Mouse (Mus musculus): ENCODE data around the gene Fli1. TPM values are rescaled to one million over a fixed set of nuclear protein-coding genes. Genes with fewer than 3 reads are reported as not detected.
A peak's percentile ranks its signal among the peaks of the same experiment; 100 is the strongest.

Fli1 gene
- polyA plus RNA-seq, 1 experiment from 2014 or later = 27.3 TPM

DNA sequence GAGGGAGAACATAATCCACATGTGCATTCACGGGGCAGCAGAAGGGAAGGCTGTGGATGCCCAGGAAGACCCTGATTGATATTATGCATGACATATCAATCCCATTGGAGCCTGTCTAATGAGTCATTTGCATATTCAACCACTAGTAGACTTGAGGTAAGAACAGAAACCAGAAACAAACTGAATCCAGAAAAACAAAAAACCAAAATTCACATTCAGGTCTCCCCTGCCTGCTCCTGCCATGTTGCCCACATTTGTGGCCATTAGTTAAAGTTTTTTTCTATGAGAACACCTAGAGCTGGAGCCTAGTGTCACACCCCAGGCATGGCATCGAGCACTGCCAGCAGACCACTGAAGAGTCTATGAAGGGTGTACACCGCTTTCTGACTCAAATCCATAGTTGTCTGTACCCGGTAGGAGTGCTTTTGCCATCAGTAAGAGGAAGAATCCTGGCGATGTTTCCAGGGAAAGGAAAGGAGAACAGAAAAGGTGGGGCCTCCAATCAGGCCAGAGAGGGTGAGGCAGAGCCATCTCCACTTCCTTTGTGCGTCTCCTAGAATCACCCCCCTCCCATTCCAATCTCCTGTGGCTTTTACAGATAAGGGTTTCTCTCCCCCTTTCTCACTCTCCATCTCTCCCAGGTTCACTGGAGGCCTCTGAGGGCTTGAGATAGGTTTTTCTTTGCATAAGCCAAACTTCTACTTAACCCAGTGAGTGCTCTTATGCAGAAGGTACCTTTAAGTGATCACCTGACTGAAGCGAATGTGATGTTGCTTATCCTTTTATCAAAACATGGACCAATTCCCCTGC lies 32.0 kb downstream of the Fli1 start:
- peaks cover 19% of the 10 kb centered on the region for H3K4me1 ChIP-seq (ENCODE audit: control insufficient read depth, insufficient read depth, low read length)
- H3K27ac ChIP-seq (ENCODE audit: low read depth, low read length) = no peak overlapping the region
- no peak overlapping the region for H3K4me3 ChIP-seq (ENCODE audit: low read length)
- 86% methylated on average over 7 of the region's 7 CpGs for WGBS
- H3K4me2 ChIP-seq (replicated peaks; ENCODE audit: low read depth, low read length) = no peak overlapping the region
- no peaks in the 10 kb centered on the region for H3K27me3 ChIP-seq (ENCODE audit: control insufficient read depth, insufficient read depth, low read length)
- H3K9ac ChIP-seq (ENCODE audit: low read depth, low read length) = no peak overlapping the region
- no peaks in the 10 kb centered on the region for H3K9me3 ChIP-seq (ENCODE audit: control insufficient read depth, low read length)
- no peak for ATAC-seq (ENCODE audit: low FRiP score, low TSS enrichment)
- no peaks in the 10 kb centered on the region for H3K36me3 ChIP-seq (ENCODE audit: control insufficient read depth, insufficient read depth, low read length)

- H3K4me2 ChIP-seq (replicated peaks; ENCODE audit: low read depth, low read length) = no peak overlapping the region
- no peak overlapping the region for H3K4me3 ChIP-seq (ENCODE audit: low read length)
- H3K27ac ChIP-seq (ENCODE audit: low read depth, low read length) = no peak overlapping the region
- 66% methylated on average over 7 of the region's 7 CpGs for WGBS
- H3K36me3 ChIP-seq (ENCODE audit: control insufficient read depth, insufficient read depth, low read length) = no peaks in the 10 kb centered on the region
- peaks cover 27% of the 10 kb centered on the region for H3K4me1 ChIP-seq (ENCODE audit: control insufficient read depth, insufficient read depth, low read length)
- no peaks in the 10 kb centered on the region for H3K9me3 ChIP-seq (ENCODE audit: control insufficient read depth, low read length)
- no peak for ATAC-seq (ENCODE audit: low FRiP score, low TSS enrichment)
- no peak overlapping the region for H3K9ac ChIP-seq (ENCODE audit: low read depth, low read length)
- no peaks in the 10 kb centered on the region for H3K27me3 ChIP-seq (ENCODE audit: control insufficient read depth, insufficient read depth, low read length)
These were observed 32.9 kb downstream of the Fli1 start for GRCm38 (mm10) chr9:32509706-32510156.

DNA sequence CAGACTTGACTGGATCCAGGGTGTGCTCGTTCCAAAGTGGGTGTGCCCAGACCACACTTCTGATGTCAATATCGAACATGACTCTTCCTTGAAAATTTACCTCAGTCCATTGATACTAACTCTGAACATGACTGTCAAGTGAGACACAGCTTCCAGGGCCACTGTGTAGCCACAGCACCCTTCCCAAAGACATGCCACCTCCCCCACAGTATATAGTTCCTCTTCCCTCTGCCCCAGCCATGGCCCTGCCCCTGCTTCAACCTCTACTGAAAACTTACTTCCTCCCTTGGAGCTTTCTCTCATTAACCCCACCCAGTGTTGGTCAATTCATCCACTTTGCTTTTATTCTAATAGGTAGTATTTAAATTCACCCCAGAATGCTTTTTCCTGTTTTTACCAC lies 34.0 kb downstream of the Fli1 start:
- WGBS = 77% methylated on average over 2 of the region's 2 CpGs
- no peak overlapping the region for H3K27ac ChIP-seq (ENCODE audit: low read depth, low read length)

GRCm38 (mm10) chr9:32508118-32508517 lies 34.5 kb downstream of the Fli1 start:
- no peaks in the 10 kb centered on the region for H3K27me3 ChIP-seq (ENCODE audit: control insufficient read depth, insufficient read depth, low read length)
- peak overlapping the region; percentile 59; the same call in 1 of the 2 replicates for H3K27ac ChIP-seq (ENCODE audit: low read depth, low read length)
- no peak for ATAC-seq (ENCODE audit: low FRiP score, low TSS enrichment)
- H3K4me3 ChIP-seq (ENCODE audit: low read length) = no peak overlapping the region
- H3K9ac ChIP-seq (ENCODE audit: low read depth, low read length) = no peak overlapping the region
- no peak overlapping the region for H3K4me2 ChIP-seq (replicated peaks; ENCODE audit: low read depth, low read length)
- 66% methylated on average over 8 of the region's 8 CpGs for WGBS
- H3K9me3 ChIP-seq (ENCODE audit: control insufficient read depth, low read length) = no peaks in the 10 kb centered on the region
- no peaks in the 10 kb centered on the region for H3K36me3 ChIP-seq (ENCODE audit: control insufficient read depth, insufficient read depth, low read length)
- H3K4me1 ChIP-seq (ENCODE audit: control insufficient read depth, insufficient read depth, low read length) = peaks cover 33% of the 10 kb centered on the region

More for the DNA sequence above, 34.0 kb downstream of the Fli1 start:
- no peak overlapping the region for H3K4me2 ChIP-seq (replicated peaks; ENCODE audit: low read depth, low read length)
- H3K27me3 ChIP-seq (ENCODE audit: control insufficient read depth, insufficient read depth, low read length) = no peaks in the 10 kb centered on the region
- no peaks in the 10 kb centered on the region for H3K9me3 ChIP-seq (ENCODE audit: control insufficient read depth, low read length)
- H3K36me3 ChIP-seq (ENCODE audit: control insufficient read depth, insufficient read depth, low read length) = no peaks in the 10 kb centered on the region
- no peak overlapping the region for H3K9ac ChIP-seq (ENCODE audit: low read depth, low read length)
- ATAC-seq (ENCODE audit: low FRiP score, low TSS enrichment) = no peak
- peaks cover 32% of the 10 kb centered on the region for H3K4me1 ChIP-seq (ENCODE audit: control insufficient read depth, insufficient read depth, low read length)
- H3K4me3 ChIP-seq (ENCODE audit: low read length) = no peak overlapping the region

DNA sequence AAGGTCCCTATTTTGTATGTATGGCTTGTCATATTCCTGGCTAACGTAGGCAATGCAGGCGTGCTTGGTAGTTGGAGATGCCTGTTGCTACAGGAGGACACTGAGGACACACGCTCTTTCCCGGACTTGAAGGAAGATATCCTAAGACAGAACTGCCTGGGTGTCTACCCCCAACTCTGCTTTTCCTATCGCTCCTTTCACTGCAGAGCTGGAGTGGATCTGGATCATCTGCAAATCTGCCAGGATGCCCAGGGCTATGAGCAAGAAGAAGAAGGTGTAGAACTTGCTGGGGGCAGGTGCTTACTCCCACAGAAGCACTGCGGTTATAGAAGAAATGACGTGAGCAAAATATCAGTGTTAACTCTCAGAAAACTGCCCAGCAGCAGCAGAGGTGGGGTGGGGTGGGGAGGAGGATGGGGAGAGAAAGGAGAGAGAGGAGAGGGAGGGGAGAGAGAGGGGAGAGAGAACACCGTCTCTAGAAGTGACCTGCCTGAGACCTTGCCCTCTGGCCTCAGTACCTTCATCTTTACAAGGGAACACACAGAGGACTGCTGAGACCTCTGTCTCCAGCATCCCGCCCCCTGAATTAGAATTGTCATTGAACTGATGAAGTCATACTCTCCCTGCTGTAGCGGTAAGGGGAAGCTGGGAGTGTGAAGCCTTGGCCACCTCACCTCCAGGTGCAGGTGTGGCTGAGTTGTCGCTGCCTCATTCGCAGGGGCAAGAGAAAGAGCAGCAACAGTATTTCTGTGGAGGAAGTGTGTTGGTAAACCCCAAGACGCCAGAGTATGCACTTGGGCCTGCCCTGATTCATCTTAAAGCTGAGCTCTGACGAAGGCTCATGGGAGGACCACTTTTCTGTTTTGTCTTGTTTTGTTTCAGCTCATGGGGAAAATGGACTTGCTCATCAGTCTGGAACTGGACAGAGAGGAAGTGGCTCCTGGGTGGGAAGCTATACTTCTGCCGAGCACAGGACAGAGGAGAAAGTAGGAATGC lies 35.5 kb downstream of the Fli1 start:
- H3K9ac ChIP-seq (ENCODE audit: low read depth, low read length) = no peak overlapping the region
- ATAC-seq (ENCODE audit: low FRiP score, low TSS enrichment) = no peak
- H3K4me1 ChIP-seq (ENCODE audit: control insufficient read depth, insufficient read depth, low read length) = peaks cover 33% of the 10 kb centered on the region
- H3K9me3 ChIP-seq (ENCODE audit: control insufficient read depth, low read length) = no peaks in the 10 kb centered on the region
- H3K4me3 ChIP-seq (ENCODE audit: low read length) = no peak overlapping the region
- H3K27ac ChIP-seq (ENCODE audit: low read depth, low read length) = peak overlapping the region; percentile 69; the same call in 1 of the 2 replicates
- WGBS = 60% methylated on average over 15 of the region's 15 CpGs
- H3K4me2 ChIP-seq (replicated peaks; ENCODE audit: low read depth, low read length) = no peak overlapping the region
- H3K27me3 ChIP-seq (ENCODE audit: control insufficient read depth, insufficient read depth, low read length) = no peaks in the 10 kb centered on the region
- no peaks in the 10 kb centered on the region for H3K36me3 ChIP-seq (ENCODE audit: control insufficient read depth, insufficient read depth, low read length)

- Histone ChIP-seq H3K27me3 (ENCODE audit: control insufficient read depth, insufficient read depth, low read length) (no peaks in the 10 kb centered on the region), H3K4me1 (ENCODE audit: control insufficient read depth, insufficient read depth, low read length) (peaks cover 33% of the 10 kb centered on the region), H3K27ac (ENCODE audit: low read depth, low read length) (peak overlapping the region; percentile 74), H3K4me3 (ENCODE audit: low read length) (no peak overlapping the region), H3K36me3 (ENCODE audit: control insufficient read depth, insufficient read depth, low read length) (no peaks in the 10 kb centered on the region), H3K9me3 (ENCODE audit: control insufficient read depth, low read length) (no peaks in the 10 kb centered on the region), H3K9ac (ENCODE audit: low read depth, low read length) (no peak overlapping the region), H3K4me2 (replicated peaks; ENCODE audit: low read depth, low read length) (no peak overlapping the region)
- 27% methylated on average over 8 of the region's 8 CpGs for WGBS
- ATAC-seq (ENCODE audit: low FRiP score, low TSS enrichment) = peak; percentile 57
These were observed 36.5 kb downstream of the Fli1 start for GRCm38 (mm10) chr9:32506161-32506560.

- WGBS = 82% methylated on average over 7 of the region's 7 CpGs
- no peak for ATAC-seq (ENCODE audit: low FRiP score, low TSS enrichment)
- Histone ChIP-seq H3K4me3 (ENCODE audit: low read length) (no peak overlapping the region), H3K27me3 (ENCODE audit: control insufficient read depth, insufficient read depth, low read length) (no peaks in the 10 kb centered on the region), H3K27ac (ENCODE audit: low read depth, low read length) (peak overlapping the region; percentile 74; the same call in 1 of the 2 replicates), H3K4me2 (replicated peaks; ENCODE audit: low read depth, low read length) (no peak overlapping the region), H3K9me3 (ENCODE audit: control insufficient read depth, low read length) (no peaks in the 10 kb centered on the region), H3K9ac (ENCODE audit: low read depth, low read length) (0 out of 2 replicates have a peak overlapping the region, but pooled peaks have one; percentile 2), H3K36me3 (ENCODE audit: control insufficient read depth, insufficient read depth, low read length) (no peaks in the 10 kb centered on the region), H3K4me1 (ENCODE audit: control insufficient read depth, insufficient read depth, low read length) (peaks cover 33% of the 10 kb centered on the region)
These were observed 37.1 kb downstream of the Fli1 start for GRCm38 (mm10) chr9:32505460-32506075.

GRCm38 (mm10) chr9:32503995-32504451 lies 38.6 kb downstream of the Fli1 start:
- Histone ChIP-seq H3K9ac (ENCODE audit: low read depth, low read length) (0 out of 2 replicates have a peak overlapping the region, but pooled peaks have one; percentile 12), H3K27me3 (ENCODE audit: control insufficient read depth, insufficient read depth, low read length) (no peaks in the 10 kb centered on the region), H3K36me3 (ENCODE audit: control insufficient read depth, insufficient read depth, low read length) (no peaks in the 10 kb centered on the region), H3K27ac (ENCODE audit: low read depth, low read length) (peak overlapping the region; percentile 30; the same call in 1 of the 2 replicates), H3K4me3 (ENCODE audit: low read length) (no peak overlapping the region), H3K4me1 (ENCODE audit: control insufficient read depth, insufficient read depth, low read length) (peaks cover 40% of the 10 kb centered on the region), H3K4me2 (replicated peaks; ENCODE audit: low read depth, low read length) (no peak overlapping the region), H3K9me3 (ENCODE audit: control insufficient read depth, low read length) (no peaks in the 10 kb centered on the region)
- ATAC-seq (ENCODE audit: low FRiP score, low TSS enrichment) = no peak
- whole genome bisulfite sequencing = 26% methylated on average over 11 of the region's 11 CpGs

Measured in kidney, embryonic 14.5 days (tissue).